Mouse (Mus musculus) heart, postnatal 4 days (tissue): ENCODE results near the gene Tm4sf20. TPM values are rescaled to one million over a fixed set of nuclear protein-coding genes. Genes with fewer than 3 reads are reported as not detected.
A peak's percentile ranks its signal among the peaks of the same experiment; 100 is the strongest.

Experiments
- DNase-seq: peaks from one replicate; pipeline ENCODE4 v3.0.0; 2021
- total RNA-seq, 2 experiments: library from RNA; stranded (reverse); gene quantifications; 2 replicates each; pipeline ENCODE4 v1.2.3; 2021

The Tm4sf20 gene
- total RNA-seq: not detected

GRCm38 (mm10) chr1:82768269-82768668, at the start of gene Tm4sf20:
Gene Tm4sf20 (minus strand): TSS chr1:82768461.
- no peak for DNase-seq

GRCm38 (mm10) chr1:82815941-82816716, 47.9 kb upstream of the Tm4sf20 start:
- peak; percentile 18 for DNase-seq

DNA sequence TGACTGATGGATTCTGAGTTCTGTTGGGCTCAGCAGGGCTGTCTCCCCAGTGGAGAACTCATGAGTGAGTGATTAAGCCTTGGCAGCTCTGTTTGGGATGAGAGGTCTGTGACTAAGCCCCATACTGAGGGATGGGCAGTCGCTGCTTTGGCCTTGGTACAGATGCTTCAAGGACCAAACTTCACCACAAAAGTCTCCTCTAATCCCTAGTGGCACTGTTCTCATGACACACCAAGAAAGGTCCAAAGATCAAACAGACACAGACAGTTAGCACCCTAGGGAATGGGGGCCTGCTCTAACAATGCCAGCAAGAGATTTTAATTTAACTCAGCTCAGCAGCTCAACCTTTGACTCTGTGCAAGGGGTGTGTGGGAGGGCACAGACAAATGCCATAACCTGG, 43.5 kb upstream of the Tm4sf20 start:
- DNase-seq: no peak

DNA sequence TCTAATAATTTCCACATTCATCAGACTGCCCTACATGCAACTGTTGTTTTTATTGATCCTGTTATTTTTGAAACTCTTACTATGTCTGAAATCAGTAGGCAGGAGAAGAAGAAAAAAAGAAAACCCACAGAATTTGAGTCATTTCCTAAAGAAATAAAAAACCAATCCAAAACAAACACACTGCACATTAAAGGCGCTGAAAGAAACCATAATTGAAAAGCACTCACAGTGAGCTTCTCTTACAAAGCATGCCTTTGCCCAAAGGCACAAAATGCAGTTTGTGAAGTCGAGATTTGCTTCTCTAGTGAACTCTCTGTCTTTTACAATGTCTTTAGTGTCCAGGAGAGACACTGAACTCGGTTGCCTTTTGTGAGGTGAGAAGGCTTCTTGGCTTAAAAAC, 40.3 kb upstream of the Tm4sf20 start:
- no peak for DNase-seq

GRCm38 (mm10) chr1:82807206-82807605, 38.9 kb upstream of the Tm4sf20 start:
- DNase-seq: no peak

GRCm38 (mm10) chr1:82806391-82806790, 38.1 kb upstream of the Tm4sf20 start:
- peak; percentile 22 for DNase-seq

- no peak for DNase-seq
Measured at GRCm38 (mm10) chr1:82804059-82804458, 35.8 kb upstream of the Tm4sf20 start.

GRCm38 (mm10) chr1:82803608-82804007, 35.3 kb upstream of the Tm4sf20 start:
- no peak for DNase-seq

DNA sequence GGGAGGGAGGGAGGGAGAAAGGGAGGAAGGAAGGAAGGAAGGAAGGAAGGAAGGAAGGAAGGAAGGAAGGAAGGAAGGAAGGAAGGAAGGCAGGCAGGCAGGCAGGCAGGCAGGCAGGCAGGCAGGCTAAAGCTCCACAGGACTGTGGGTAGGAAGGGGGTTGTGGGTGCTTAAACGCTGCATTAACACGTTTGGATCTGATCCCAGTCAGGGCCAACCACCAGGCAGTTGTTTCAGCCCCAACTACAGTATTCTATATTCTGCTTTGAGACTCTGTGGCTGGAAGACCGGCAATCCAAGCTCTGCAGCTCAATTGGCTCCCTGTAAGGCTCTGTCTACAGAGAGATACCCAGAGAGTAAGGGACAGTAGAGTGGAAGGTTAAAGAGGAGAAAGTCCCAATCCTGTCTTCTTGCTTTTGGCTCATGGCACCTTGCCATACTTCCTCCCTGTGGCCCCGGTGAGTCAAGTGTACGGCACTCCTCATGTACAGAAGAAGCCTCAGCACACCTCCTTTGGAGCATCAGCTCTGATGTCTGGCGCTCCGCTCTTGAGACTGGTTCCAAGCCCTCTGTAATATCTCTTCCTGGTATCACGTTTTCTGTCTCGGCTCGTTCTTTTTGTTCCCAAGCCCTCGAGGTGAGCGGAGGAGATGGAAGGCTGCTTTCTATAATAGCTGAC, 33.0 kb upstream of the Tm4sf20 start:
- no peak for DNase-seq

DNA sequence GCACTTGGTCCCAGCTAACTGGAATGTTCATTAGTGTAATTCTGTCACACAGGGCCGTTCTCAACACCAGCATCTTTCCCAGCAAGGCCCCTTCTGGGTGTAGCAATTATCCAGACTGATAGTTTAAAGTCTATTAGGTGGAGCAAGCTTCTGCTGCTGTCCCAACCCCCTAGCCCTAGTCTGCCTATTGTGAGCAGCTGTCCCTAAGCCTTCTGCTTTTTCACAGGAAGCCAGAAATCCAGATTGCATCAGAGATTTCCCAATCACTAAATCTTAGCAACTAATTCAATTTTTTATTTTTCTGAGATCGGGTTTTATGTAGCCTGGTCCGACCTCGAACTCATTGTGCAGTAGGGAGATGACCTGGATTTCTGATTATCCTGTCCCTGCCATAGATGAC, 30.7 kb upstream of the Tm4sf20 start:
- no peak for DNase-seq

- DNase-seq: no peak
Measured at GRCm38 (mm10) chr1:82798304-82798703, 30.0 kb upstream of the Tm4sf20 start.

- DNase-seq: no peak
Measured at GRCm38 (mm10) chr1:82797088-82797487, 28.8 kb upstream of the Tm4sf20 start.

GRCm38 (mm10) chr1:82795702-82796443, 27.6 kb upstream of the Tm4sf20 start:
- no peak for DNase-seq

DNA sequence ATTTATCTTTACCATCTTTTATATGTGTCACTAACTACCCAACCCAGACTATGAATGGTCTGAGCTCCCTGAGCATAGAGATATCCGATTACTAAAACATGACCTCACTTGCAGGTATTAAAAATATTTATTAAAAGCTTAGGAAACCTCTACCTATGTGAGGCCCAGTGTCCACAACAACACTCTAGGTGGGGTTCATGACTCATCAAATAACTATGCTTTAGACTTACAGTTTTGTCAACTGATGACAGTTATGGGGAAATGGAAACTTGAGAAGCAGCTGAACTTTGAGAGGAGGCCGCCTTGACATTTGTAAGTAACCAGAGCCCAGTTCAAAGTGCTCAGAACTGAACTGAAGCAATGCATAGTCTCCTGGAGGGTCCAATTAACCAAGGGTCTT, 26.9 kb upstream of the Tm4sf20 start:
- no peak for DNase-seq

- DNase-seq: no peak
Measured at GRCm38 (mm10) chr1:82793986-82794385, 25.7 kb upstream of the Tm4sf20 start.

DNA sequence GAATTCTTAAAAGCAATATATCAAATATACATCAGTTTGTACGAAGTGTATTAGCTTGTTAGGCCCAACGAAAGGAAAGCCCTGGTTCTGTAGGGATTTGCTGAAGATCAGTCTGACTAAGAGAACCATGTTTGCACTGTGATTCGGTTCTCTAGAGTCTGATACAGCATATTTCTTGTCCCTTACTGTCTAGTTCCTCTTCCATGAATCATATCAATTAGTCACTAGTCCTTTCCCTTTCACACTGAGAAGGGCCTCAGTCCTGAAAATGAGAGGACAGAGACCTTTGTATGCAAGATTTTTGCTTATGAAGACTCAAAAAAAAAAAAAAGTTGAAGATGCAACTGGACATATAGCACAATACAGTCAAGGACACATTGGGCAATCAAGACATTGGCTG, 24.8 kb upstream of the Tm4sf20 start:
- no peak for DNase-seq

- DNase-seq: no peak
Measured at GRCm38 (mm10) chr1:82792238-82792637, 24.0 kb upstream of the Tm4sf20 start.

- no peak for DNase-seq
Measured at GRCm38 (mm10) chr1:82791105-82791504, 22.8 kb upstream of the Tm4sf20 start.

- DNase-seq: no peak
Measured at GRCm38 (mm10) chr1:82788070-82788469, 19.8 kb upstream of the Tm4sf20 start.

- peak; percentile 84 for DNase-seq
Measured at GRCm38 (mm10) chr1:82787414-82787813, 19.2 kb upstream of the Tm4sf20 start.

DNA sequence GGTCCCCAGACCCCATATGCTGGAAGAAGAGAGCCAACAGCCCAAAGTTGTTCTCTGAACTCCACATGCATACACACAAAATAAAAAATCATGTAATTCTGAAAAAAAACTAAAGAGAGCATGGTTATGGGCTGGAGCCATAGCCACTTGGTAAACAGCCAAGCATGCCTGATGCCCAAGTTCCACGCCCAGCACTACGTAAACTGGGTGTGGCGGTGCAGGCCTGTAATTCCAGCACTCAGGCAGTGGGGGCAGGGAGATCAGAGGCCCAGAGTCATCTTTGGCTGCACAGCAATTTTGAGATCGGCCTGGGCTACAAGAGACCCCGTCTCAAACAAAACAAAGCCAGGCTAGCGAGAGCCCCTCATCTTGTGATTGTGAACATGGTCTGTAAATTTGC, 17.3 kb upstream of the Tm4sf20 start:
- DNase-seq: no peak

DNA sequence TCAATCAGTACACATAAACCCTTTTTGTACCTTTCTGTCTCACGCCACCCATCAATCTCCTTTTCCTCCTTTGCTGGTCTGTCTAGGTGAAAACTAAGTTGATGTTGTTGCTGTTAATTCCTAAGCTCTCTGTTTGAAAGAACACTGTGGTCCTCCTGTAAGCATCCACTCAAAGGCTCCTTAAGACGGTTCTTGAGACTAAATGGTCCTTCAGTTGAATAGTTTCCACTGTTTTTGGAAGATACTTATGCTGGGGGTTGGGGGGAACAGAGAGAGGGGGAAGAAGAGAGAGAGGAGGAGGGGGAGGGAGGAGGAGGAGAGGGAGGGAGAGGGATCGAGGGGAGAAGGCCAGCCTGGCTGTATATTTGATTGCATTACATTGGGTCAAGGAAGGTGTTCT, 15.3 kb upstream of the Tm4sf20 start:
- no peak for DNase-seq

- DNase-seq: no peak
Measured at GRCm38 (mm10) chr1:82779388-82779966, 11.2 kb upstream of the Tm4sf20 start.
